In genomic region chr6:128799144-128799895, GRCm38 (mm10) we compare ENCODE assay signal across 8 mouse cellular contexts. TPM values are rescaled to one million over a fixed set of nuclear protein-coding genes. Genes with fewer than 3 reads are reported as not detected.
A peak's percentile ranks its signal among the peaks of the same experiment; 100 is the strongest.
DNase-seq lines count a peak whose midpoint lies in the region; ATAC-seq lines count a peak whose summit lies in the region.
"Not testable (repeated sequence)": the region's sequence is repeated elsewhere in the genome, so short reads cannot be mapped to it uniquely, and the experiment has no call there.

No protein-coding gene starts in this region.

- not testable (repeated sequence) for H3K36me3 ChIP-seq in hindbrain, embryonic 15.5 days

- H3K4me2 ChIP-seq in hindbrain, embryonic 15.5 days: peak overlapping the region; percentile 60

- under 1% methylated on average over 49 of the region's 49 CpGs for WGBS in hindbrain, embryonic 15.5 days

- peak overlapping the region; percentile 70 for H3K9ac ChIP-seq in hindbrain, embryonic 15.5 days

- peak; percentile 78 for DNase-seq in R1 (ENCODE audit: low read depth, low spot score)
- peak; percentile 81 to 89 for DNase-seq in cerebellum, postnatal 36 days
- DNase-seq in frontal cortex, postnatal 36 days (ENCODE audit: low spot score in 2 of 2): peak; percentile 90 to 94
- peak; percentile 86 to 87 for DNase-seq in layer of hippocampus, postnatal 36 days
- DNase-seq in lung, postnatal 25 days (ENCODE audit: low spot score): peak; percentile 89
- peak; percentile 89 for DNase-seq in retina, adult 2 months (ENCODE audit: low read depth, low spot score)
- peak; percentile 82 for DNase-seq in thymus, postnatal 25 days

- H3K4me3 ChIP-seq in hindbrain, embryonic 15.5 days: peak overlapping the region; percentile 71

- H3K27me3 ChIP-seq in hindbrain, embryonic 15.5 days: not testable (repeated sequence)

- H3K9me3 ChIP-seq in hindbrain, embryonic 15.5 days: not testable (repeated sequence)

- H3K27ac ChIP-seq in hindbrain, embryonic 15.5 days (replicated peaks): peak overlapping the region; percentile 95

- peak; percentile 84 for ATAC-seq in hindbrain, embryonic 15.5 days (ENCODE audit: low FRiP score, low read depth)

- H3K4me1 ChIP-seq in hindbrain, embryonic 15.5 days (replicated peaks): peaks cover 20% of the 10 kb centered on the region

RNA-seq across cellular contexts. Expression of gene Klrb1c, which starts 10.3 kb away (rescaled TPM):
- polyA plus RNA-seq in hindbrain, embryonic 15.5 days (2015; fragmentation: Nextera tagmentation; extraction: Ambion mirVana): 0.12 TPM in 1 of 2 replicates, not detected in the other
- not detected for total RNA-seq in layer of hippocampus, postnatal 36 days (2021)

RNA-seq across cellular contexts. Expression of gene Gm44511, which starts 26.8 kb away (rescaled TPM):
- not detected in 2 replicates for polyA plus RNA-seq in hindbrain, embryonic 15.5 days (2015; fragmentation: Nextera tagmentation; extraction: Ambion mirVana)
- not detected for total RNA-seq in layer of hippocampus, postnatal 36 days (2021)

RNA-seq across cellular contexts. Expression of gene Klrb1b, which starts 26.8 kb away (rescaled TPM):
- not detected in 2 replicates for polyA plus RNA-seq in hindbrain, embryonic 15.5 days (2015; fragmentation: Nextera tagmentation; extraction: Ambion mirVana)
- not detected for total RNA-seq in layer of hippocampus, postnatal 36 days (2021)

Comparison
In these comparisons a context has a peak if more than half of its experiments do, and no peak if none do; other contexts are left out.
1. Peak in every context shown above with its lines: DNase-seq, ATAC-seq, H3K4me3 ChIP-seq and H3K27ac ChIP-seq.